Mouse (Mus musculus): ENCODE measurements around the gene Adamtsl1. TPM values are rescaled to one million over a fixed set of nuclear protein-coding genes. Genes with fewer than 3 reads are reported as not detected.

Gene Adamtsl1
- polyA plus RNA-seq, 1 experiment: 2.7 TPM

- Histone ChIP-seq H3K27me3 (ENCODE audit: control insufficient read depth, insufficient read depth, insufficient read length) (no peaks in the 10 kb centered on the region), H3K4me2 (ENCODE audit: low read depth) (no peak overlapping the region), H3K79me2 (ENCODE audit: control insufficient read depth, insufficient read depth) (no peaks in the 10 kb centered on the region), H3K4me3 (no peak overlapping the region), H3K36me3 (ENCODE audit: control insufficient read depth, insufficient read depth) (no peaks in the 10 kb centered on the region), H3ac (ENCODE audit: control insufficient read depth, insufficient read length) (no peak overlapping the region)
- no peak for TF ChIP-seq TCF12 (IDR thresholded peaks at IDR 0.05; ENCODE audit: insufficient read depth, poor library complexity, severe bottlenecking)
- TF ChIP-seq REST (IDR thresholded peaks at IDR 0.05; ENCODE audit: insufficient read depth, insufficient read length): no peak
- TF ChIP-seq USF1 (IDR thresholded peaks at IDR 0.05; ENCODE audit: low read depth): no peak
- no peak for TF ChIP-seq POLR2A (IDR thresholded peaks at IDR 0.05; ENCODE audit: insufficient read length, low read depth)
- TF ChIP-seq POLR2AphosphoS2 (IDR thresholded peaks at IDR 0.05; ENCODE audit: insufficient read length, low read depth): no peak
- no peak for TF ChIP-seq MYOD1 (IDR thresholded peaks at IDR 0.05; ENCODE audit: control insufficient read depth in 1 of 3, insufficient read length in 2 of 3, low read depth in 2 of 3)
- TF ChIP-seq MAX (IDR thresholded peaks at IDR 0.05; ENCODE audit: low read depth): no peak
- TF ChIP-seq TCF3 (IDR thresholded peaks at IDR 0.05; ENCODE audit: insufficient read length, low read depth): no peak
- TF ChIP-seq E2F4 (IDR thresholded peaks at IDR 0.05; ENCODE audit: insufficient read depth): no peak
- TF ChIP-seq SRF (IDR thresholded peaks at IDR 0.05; ENCODE audit: control insufficient read depth, insufficient read length, low read depth): no peak
- no peak for TF ChIP-seq CEBPB (IDR thresholded peaks at IDR 0.05; ENCODE audit: insufficient read depth, poor library complexity, severe bottlenecking)
- no peak for TF ChIP-seq MYOG (IDR thresholded peaks at IDR 0.05; ENCODE audit: control insufficient read depth in 1 of 3, insufficient read depth in 1 of 3, insufficient read length in 2 of 3, low read depth in 2 of 3)
These were observed 71.5 kb downstream of the Adamtsl1 start for GRCm38 (mm10) chr4:85585426-85585825.

- TF ChIP-seq CEBPB (IDR thresholded peaks at IDR 0.05; ENCODE audit: insufficient read depth, poor library complexity, severe bottlenecking): no peak
- no peak for TF ChIP-seq MAX (IDR thresholded peaks at IDR 0.05; ENCODE audit: low read depth)
- no peak for TF ChIP-seq REST (IDR thresholded peaks at IDR 0.05; ENCODE audit: insufficient read depth, insufficient read length)
- no peak for TF ChIP-seq MYOD1 (IDR thresholded peaks at IDR 0.05; ENCODE audit: control insufficient read depth in 1 of 3, insufficient read length in 2 of 3, low read depth in 2 of 3)
- no peak for TF ChIP-seq TCF12 (IDR thresholded peaks at IDR 0.05; ENCODE audit: insufficient read depth, poor library complexity, severe bottlenecking)
- TF ChIP-seq POLR2AphosphoS2 (IDR thresholded peaks at IDR 0.05; ENCODE audit: insufficient read length, low read depth): no peak
- no peak for TF ChIP-seq POLR2A (IDR thresholded peaks at IDR 0.05; ENCODE audit: insufficient read length, low read depth)
- no peak for TF ChIP-seq SRF (IDR thresholded peaks at IDR 0.05; ENCODE audit: control insufficient read depth, insufficient read length, low read depth)
- no peak for TF ChIP-seq E2F4 (IDR thresholded peaks at IDR 0.05; ENCODE audit: insufficient read depth)
- no peak for TF ChIP-seq TCF3 (IDR thresholded peaks at IDR 0.05; ENCODE audit: insufficient read length, low read depth)
- TF ChIP-seq MYOG (IDR thresholded peaks at IDR 0.05; ENCODE audit: control insufficient read depth in 1 of 3, insufficient read depth in 1 of 3, insufficient read length in 2 of 3, low read depth in 2 of 3): no peak
- TF ChIP-seq USF1 (IDR thresholded peaks at IDR 0.05; ENCODE audit: low read depth): no peak
- no peak overlapping the region for H3K4me2 ChIP-seq (ENCODE audit: low read depth)
- H3K4me3 ChIP-seq: no peak overlapping the region
These were observed 75.0 kb downstream of the Adamtsl1 start for GRCm38 (mm10) chr4:85588928-85589327.

GRCm38 (mm10) chr4:85591037-85591436, 77.1 kb downstream of the Adamtsl1 start:
- Histone ChIP-seq H3K4me3 (no peak overlapping the region), H3ac (ENCODE audit: control insufficient read depth, insufficient read length) (no peak overlapping the region), H3K79me2 (ENCODE audit: control insufficient read depth, insufficient read depth) (no peaks in the 10 kb centered on the region), H3K27me3 (ENCODE audit: control insufficient read depth, insufficient read depth, insufficient read length) (no peaks in the 10 kb centered on the region), H3K4me2 (ENCODE audit: low read depth) (no peak overlapping the region), H3K36me3 (ENCODE audit: control insufficient read depth, insufficient read depth) (no peaks in the 10 kb centered on the region)
- no peak for TF ChIP-seq SRF (IDR thresholded peaks at IDR 0.05; ENCODE audit: control insufficient read depth, insufficient read length, low read depth)
- no peak for TF ChIP-seq TCF3 (IDR thresholded peaks at IDR 0.05; ENCODE audit: insufficient read length, low read depth)

More at GRCm38 (mm10) chr4:85588928-85589327, 75.0 kb downstream of the Adamtsl1 start:
- Histone ChIP-seq H3ac (ENCODE audit: control insufficient read depth, insufficient read length) (no peak overlapping the region), H3K36me3 (ENCODE audit: control insufficient read depth, insufficient read depth) (no peaks in the 10 kb centered on the region), H3K27me3 (ENCODE audit: control insufficient read depth, insufficient read depth, insufficient read length) (no peaks in the 10 kb centered on the region), H3K79me2 (ENCODE audit: control insufficient read depth, insufficient read depth) (no peaks in the 10 kb centered on the region)

GRCm38 (mm10) chr4:85594159-85594558, 80.2 kb downstream of the Adamtsl1 start:
- no peak overlapping the region for H3K4me2 ChIP-seq (ENCODE audit: low read depth)
- H3K36me3 ChIP-seq (ENCODE audit: control insufficient read depth, insufficient read depth): no peaks in the 10 kb centered on the region
- H3ac ChIP-seq (ENCODE audit: control insufficient read depth, insufficient read length): no peak overlapping the region
- no peaks in the 10 kb centered on the region for H3K27me3 ChIP-seq (ENCODE audit: control insufficient read depth, insufficient read depth, insufficient read length)
- no peak overlapping the region for H3K4me3 ChIP-seq
- no peaks in the 10 kb centered on the region for H3K79me2 ChIP-seq (ENCODE audit: control insufficient read depth, insufficient read depth)
- TF ChIP-seq POLR2AphosphoS2 (IDR thresholded peaks at IDR 0.05; ENCODE audit: insufficient read length, low read depth): no peak
- no peak for TF ChIP-seq MAX (IDR thresholded peaks at IDR 0.05; ENCODE audit: low read depth)
- no peak for TF ChIP-seq SRF (IDR thresholded peaks at IDR 0.05; ENCODE audit: control insufficient read depth, insufficient read length, low read depth)
- TF ChIP-seq E2F4 (IDR thresholded peaks at IDR 0.05; ENCODE audit: insufficient read depth): no peak
- TF ChIP-seq USF1 (IDR thresholded peaks at IDR 0.05; ENCODE audit: low read depth): no peak
- TF ChIP-seq POLR2A (IDR thresholded peaks at IDR 0.05; ENCODE audit: insufficient read length, low read depth): no peak
- TF ChIP-seq TCF3 (IDR thresholded peaks at IDR 0.05; ENCODE audit: insufficient read length, low read depth): no peak
- TF ChIP-seq TCF12 (IDR thresholded peaks at IDR 0.05; ENCODE audit: insufficient read depth, poor library complexity, severe bottlenecking): no peak
- TF ChIP-seq REST (IDR thresholded peaks at IDR 0.05; ENCODE audit: insufficient read depth, insufficient read length): no peak
- TF ChIP-seq MYOD1 (IDR thresholded peaks at IDR 0.05; ENCODE audit: control insufficient read depth in 1 of 3, insufficient read length in 2 of 3, low read depth in 2 of 3): no peak

- no peak overlapping the region for H3K4me2 ChIP-seq (ENCODE audit: low read depth)
- H3K36me3 ChIP-seq (ENCODE audit: control insufficient read depth, insufficient read depth): no peaks in the 10 kb centered on the region
- no peak overlapping the region for H3ac ChIP-seq (ENCODE audit: control insufficient read depth, insufficient read length)
- no peaks in the 10 kb centered on the region for H3K79me2 ChIP-seq (ENCODE audit: control insufficient read depth, insufficient read depth)
- no peaks in the 10 kb centered on the region for H3K27me3 ChIP-seq (ENCODE audit: control insufficient read depth, insufficient read depth, insufficient read length)
- TF ChIP-seq POLR2A (IDR thresholded peaks at IDR 0.05; ENCODE audit: insufficient read length, low read depth): no peak
- no peak for TF ChIP-seq MYOG (IDR thresholded peaks at IDR 0.05; ENCODE audit: control insufficient read depth in 1 of 3, insufficient read depth in 1 of 3, insufficient read length in 2 of 3, low read depth in 2 of 3)
- TF ChIP-seq E2F4 (IDR thresholded peaks at IDR 0.05; ENCODE audit: insufficient read depth): no peak
- TF ChIP-seq REST (IDR thresholded peaks at IDR 0.05; ENCODE audit: insufficient read depth, insufficient read length): no peak
- TF ChIP-seq USF1 (IDR thresholded peaks at IDR 0.05; ENCODE audit: low read depth): no peak
- no peak for TF ChIP-seq MYOD1 (IDR thresholded peaks at IDR 0.05; ENCODE audit: control insufficient read depth in 1 of 3, insufficient read length in 2 of 3, low read depth in 2 of 3)
- TF ChIP-seq POLR2AphosphoS2 (IDR thresholded peaks at IDR 0.05; ENCODE audit: insufficient read length, low read depth): no peak
- no peak for TF ChIP-seq TCF3 (IDR thresholded peaks at IDR 0.05; ENCODE audit: insufficient read length, low read depth)
- no peak for TF ChIP-seq SRF (IDR thresholded peaks at IDR 0.05; ENCODE audit: control insufficient read depth, insufficient read length, low read depth)
- no peak for TF ChIP-seq CEBPB (IDR thresholded peaks at IDR 0.05; ENCODE audit: insufficient read depth, poor library complexity, severe bottlenecking)
- no peak for TF ChIP-seq MAX (IDR thresholded peaks at IDR 0.05; ENCODE audit: low read depth)
- TF ChIP-seq TCF12 (IDR thresholded peaks at IDR 0.05; ENCODE audit: insufficient read depth, poor library complexity, severe bottlenecking): no peak
- no peak overlapping the region for H3K4me3 ChIP-seq
These were observed 99.4 kb downstream of the Adamtsl1 start for GRCm38 (mm10) chr4:85613331-85613730.

Measured in myocyte (in vitro differentiated cells).